9 mouse cellular contexts compared by ENCODE assay signal in the genomic region with DNA sequence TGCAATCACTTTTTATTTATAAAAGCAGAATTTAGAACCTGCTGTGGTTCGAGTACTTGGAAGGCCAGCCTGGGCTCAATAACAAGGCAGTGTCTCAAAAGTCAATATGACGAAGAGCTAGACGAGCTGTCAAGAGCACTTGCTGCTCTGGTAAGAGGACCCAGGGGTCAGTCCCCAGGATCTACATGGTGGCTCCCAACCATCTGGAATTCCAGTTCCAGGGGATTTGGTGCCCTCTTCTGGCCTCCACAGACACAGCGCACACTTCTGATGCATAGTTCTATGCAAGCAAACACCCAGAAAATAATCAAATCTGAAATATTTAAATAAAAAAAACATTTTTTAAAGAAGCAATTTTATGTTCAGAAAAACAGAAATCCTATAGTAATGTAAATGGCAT. TPM values are rescaled to one million over a fixed set of nuclear protein-coding genes. Genes with fewer than 3 reads are reported as not detected.
DNase-seq lines count a peak whose midpoint lies in the region; TF ChIP-seq lines count a peak whose summit lies in the region.
"Had no signal": no experiment of that assay in that cellular context is flagged by ENCODE, and none has a peak within 500 bp of the region (broad histone marks: within the 10 kb centered on the region; RNA-seq: fewer than 3 reads in every experiment).

No protein-coding gene starts in this region.

- in situ Hi-C loops in ES-E14 (cut with MboI; ENCODE audit: low sequenced_read_pairs in 2 of 2, unreplicated experiment in 2 of 2): no loop called here

- H3K9me3 ChIP-seq in ES-E14 (ENCODE audit: control insufficient read depth, insufficient read depth, low read depth, low read length): no peaks in the 10 kb centered on the region
- H3K9me3 ChIP-seq: neural tube, embryonic 12.5 days had no signal

- H3K27ac ChIP-seq in layer of hippocampus, adult 2 months: no peak overlapping the region
- H3K27ac ChIP-seq in ES-E14 (ENCODE audit: insufficient read depth, low read depth, low read length, poor library complexity, severe bottlenecking): no peak overlapping the region
- H3K27ac ChIP-seq in bone marrow, adult 2 months (ENCODE audit: control insufficient read depth, insufficient read depth, low read depth, low read length, poor library complexity): no peak overlapping the region
- H3K27ac ChIP-seq: neural tube, embryonic 12.5 days had no signal

- H3K36me3 ChIP-seq in ES-E14 (ENCODE audit: control insufficient read depth, insufficient read depth, low read length, poor library complexity, severe bottlenecking): peaks cover 21% of the 10 kb centered on the region

- no peak overlapping the region for H3K9ac ChIP-seq in ES-E14 (ENCODE audit: insufficient read depth, low read depth, low read length, poor library complexity, severe bottlenecking)
- H3K9ac ChIP-seq: neural tube, embryonic 12.5 days had no signal

- intact Hi-C loops in left cerebral cortex, postnatal 14 days (cut with DNase I): no loop called here

- peak; percentile 68 for TF ChIP-seq CTCF in layer of hippocampus, adult 2 months (conservative IDR thresholded peaks at IDR 0.05)
- 0 out of 2 replicates have a peak, but pooled peaks have one; percentile 17 for TF ChIP-seq CTCF in bone marrow, adult 2 months (IDR thresholded peaks at IDR 0.05; ENCODE audit: control insufficient read depth, insufficient read depth, low read length)

- H3K4me1 ChIP-seq in ES-E14 (ENCODE audit: control insufficient read depth in 2 of 2, insufficient read depth in 2 of 2, low read length in 2 of 2, poor library complexity in 1 of 2): no peaks in the 10 kb centered on the region
- H3K4me1 ChIP-seq in bone marrow, adult 2 months (ENCODE audit: control insufficient read depth, insufficient read depth, low read length): no peaks in the 10 kb centered on the region; the same call in 1 of the 2 replicates
- H3K4me1 ChIP-seq: neural tube, embryonic 12.5 days had no signal

- WGBS in bone marrow, adult 2 months: 91% methylated on average over 4 of the region's 4 CpGs

- no peak overlapping the region for H3K4me3 ChIP-seq in layer of hippocampus, adult 2 months
- no peak overlapping the region for H3K4me3 ChIP-seq in ES-E14 (ENCODE audit: insufficient read depth in 1 of 2, low read depth in 1 of 2, low read length in 2 of 2, poor library complexity in 1 of 2, severe bottlenecking in 1 of 2)
- H3K4me3 ChIP-seq in bone marrow, adult 2 months (replicated peaks; ENCODE audit: control insufficient read depth, low read depth, low read length): no peak overlapping the region
- H3K4me3 ChIP-seq: neural tube, embryonic 12.5 days had no signal

- TF ChIP-seq POLR2A in bone marrow, adult 2 months (IDR thresholded peaks at IDR 0.05; ENCODE audit: borderline replicate concordance, control insufficient read depth, low read depth, low read length): no peak

- no peak for DNase-seq in layer of hippocampus, adult 2 months (ENCODE audit: low spot score in 2 of 2)
- DNase-seq in layer of hippocampus, adult 8-10 months (ENCODE audit: low spot score in 2 of 2): no peak
- DNase-seq in ES-E14 (ENCODE audit: low read depth, low spot score): peak; percentile 12
- DNase-seq in lung, postnatal 36 days: peak; percentile 19
- no peak for DNase-seq in urinary bladder, postnatal 4 days (ENCODE audit: low spot score in 2 of 2)
- DNase-seq in left cerebral cortex, postnatal 14 days (ENCODE audit: low spot score in 2 of 2): no peak
- DNase-seq: cerebellum, postnatal 25 days had no signal

TF ChIP-seq in ES-E14, 5 proteins besides CTCF, POLR2A, EP300 and RAD21:
- TF ChIP-seq ZC3H11A (IDR thresholded peaks at IDR 0.05; ENCODE audit: borderline replicate concordance, low read depth, low read length): no peak
- no peak for TF ChIP-seq MAFK (IDR thresholded peaks at IDR 0.05; ENCODE audit: insufficient read depth, low read depth, low read length)
- no peak for TF ChIP-seq CHD2 (IDR thresholded peaks at IDR 0.05; ENCODE audit: low read depth, low read length)
- TF ChIP-seq ZNF384 (IDR thresholded peaks at IDR 0.05; ENCODE audit: low read depth, low read length): no peak
- no peak for TF ChIP-seq HCFC1 (IDR thresholded peaks at IDR 0.05; ENCODE audit: borderline replicate concordance, insufficient read depth, low read length)

RNA-seq across cellular contexts. Expression of a gene that starts 45.0 kb away (rescaled TPM):
- 10 to 100 TPM; 14.8 to 17.3 TPM for total RNA-seq in layer of hippocampus, adult 2 months (2021)
- 10 to 100 TPM; 14.7 to 20.5 (median 16.9) TPM for total RNA-seq in layer of hippocampus, adult 8-10 months (2022)
- 37.4 and 42.5 TPM in 2 replicates for total RNA-seq in ES-E14 (2012; rRNA removed)
- polyA plus RNA-seq in bone marrow, adult 2 months (2011; ENCODE audit: insufficient read depth, insufficient read length, low replicate concordance, missing spikeins): 4.0 and 5.3 TPM in 2 replicates
- total RNA-seq in left cerebral cortex, postnatal 14 days (2021): 10 to 100 TPM; 11.4 to 14.1 TPM

Comparison
In these comparisons a context has a peak if more than half of its experiments do, and no peak if none do; other contexts are left out.
1. DNase-seq: peak in ES-E14 (single experiment) and lung, postnatal 36 days (single experiment); none in layer of hippocampus, adult 2 months (0 of 2), layer of hippocampus, adult 8-10 months (0 of 2), urinary bladder, postnatal 4 days (0 of 2) and left cerebral cortex, postnatal 14 days (0 of 2).